Mouse (Mus musculus) retina, postnatal 7 days (tissue): ENCODE results near the gene Slc28a1.
A peak's percentile ranks its signal among the peaks of the same experiment; 100 is the strongest.
"Not testable (repeated sequence)": the region's sequence is repeated elsewhere in the genome, so short reads cannot be mapped to it uniquely, and the experiment has no call there.

ENCODE experiments used
- DNase-seq: peaks from one replicate; pipeline ENCODE4 v3.0.0-alpha.2; 2012; ENCODE audit warnings: low read depth, low spot score

The Slc28a1 gene

DNA sequence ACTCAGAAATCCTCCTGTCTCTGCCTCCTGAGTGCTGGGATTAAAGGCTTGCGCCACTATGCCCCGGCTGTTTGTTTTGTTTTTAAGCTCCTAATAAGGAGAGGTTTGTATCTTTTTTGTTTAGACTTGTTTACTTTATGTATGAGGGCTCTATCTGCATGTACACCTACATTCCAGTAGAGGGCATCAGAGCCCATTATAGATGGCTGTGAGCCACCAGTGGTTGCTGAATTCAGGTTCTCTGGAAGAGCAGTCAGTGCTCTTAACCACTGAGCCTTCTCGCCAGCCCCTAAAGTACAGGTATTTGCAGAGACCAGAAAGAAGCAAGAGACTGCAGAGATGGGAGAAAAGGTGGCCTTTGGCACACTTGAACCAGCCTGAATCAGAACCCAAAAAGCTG, 52.5 kb downstream of the Slc28a1 start:
- DNase-seq: peak; percentile 51

DNA sequence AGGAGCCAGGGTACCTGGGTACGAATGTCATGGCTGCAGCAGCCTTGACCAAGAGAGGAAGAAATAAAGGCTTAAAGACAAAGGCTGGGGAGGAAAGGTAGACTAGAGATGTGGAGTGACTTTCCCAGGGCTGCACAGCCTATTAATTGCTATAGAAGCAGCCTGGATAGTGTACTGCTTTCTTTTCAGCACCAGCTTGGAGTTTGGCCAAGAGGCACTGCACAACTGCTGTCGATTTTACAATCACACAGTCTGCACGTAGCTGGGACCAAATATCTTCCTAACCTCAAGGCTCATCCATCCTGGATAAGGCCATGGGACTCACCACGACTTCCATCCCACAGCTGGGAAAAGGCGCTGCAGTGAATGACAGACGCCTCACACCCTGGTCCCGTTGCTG, 54.8 kb downstream of the Slc28a1 start:
- DNase-seq: no peak

DNA sequence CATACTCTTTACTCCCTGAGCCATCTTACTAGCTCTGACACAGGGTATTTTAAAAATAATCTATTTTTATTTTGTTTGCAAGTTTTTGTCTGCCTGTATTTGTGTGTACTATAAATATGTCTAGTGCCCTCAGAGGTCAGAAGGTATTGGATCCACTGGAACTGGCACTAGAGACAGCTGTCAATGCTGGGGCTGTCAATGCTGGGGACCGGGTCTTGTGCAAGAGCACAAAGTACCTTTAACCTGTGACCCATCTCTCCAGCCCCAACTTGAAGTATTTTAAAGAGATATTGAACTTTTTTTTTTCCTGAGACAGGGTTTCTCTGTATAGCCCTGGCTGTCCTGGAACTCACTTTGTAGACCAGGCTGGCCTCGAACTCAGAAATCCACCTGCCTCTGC, 59.3 kb downstream of the Slc28a1 start:
- DNase-seq: no peak

DNA sequence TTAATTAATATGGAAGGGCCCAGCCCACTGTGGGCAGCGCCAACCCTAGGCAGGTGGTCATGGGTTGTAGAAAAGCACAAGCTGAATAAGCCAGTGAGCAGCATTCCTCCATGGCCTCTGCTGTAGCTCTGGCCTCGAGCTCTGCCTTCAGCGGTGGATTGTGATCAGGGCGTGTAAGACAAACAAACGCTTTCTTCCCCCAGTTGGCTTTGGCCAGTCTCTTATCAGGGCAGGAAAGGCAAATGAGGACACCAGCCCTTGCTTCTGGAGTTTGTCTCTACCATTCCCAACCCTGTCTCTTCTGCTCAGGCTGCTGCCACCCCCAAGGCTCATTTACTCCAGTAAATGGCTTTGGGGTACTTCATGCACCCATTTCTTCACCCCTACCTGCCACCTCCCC, 60.1 kb downstream of the Slc28a1 start:
- DNase-seq: no peak

DNA sequence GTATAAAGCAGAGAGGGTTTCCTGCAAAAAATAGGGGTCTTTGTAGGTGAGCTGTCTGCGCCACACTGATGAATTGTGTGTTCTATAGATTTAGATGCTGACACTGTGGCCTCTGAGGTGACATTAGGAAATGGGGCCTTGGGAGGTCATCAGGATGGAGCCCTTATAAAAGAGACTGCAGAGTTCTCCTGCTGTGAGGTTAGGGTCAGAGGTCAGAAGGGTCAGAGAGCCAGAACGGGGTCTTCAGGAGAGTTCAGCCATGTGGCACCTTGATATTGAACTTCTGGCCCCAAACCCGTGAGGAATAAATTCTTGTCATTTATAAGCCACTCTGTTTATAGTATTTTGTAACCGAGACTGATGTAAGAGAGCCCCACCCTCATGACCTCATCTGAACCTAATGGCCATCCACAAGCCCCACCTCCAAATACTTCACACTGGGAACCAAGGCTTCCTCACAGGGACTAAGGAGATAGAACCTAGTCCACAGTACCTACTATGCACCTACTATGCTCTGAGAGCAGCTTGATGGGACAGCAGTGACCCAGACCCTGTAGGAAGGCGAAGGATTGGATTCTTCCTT, 61.7 kb downstream of the Slc28a1 start:
- DNase-seq: no peak

DNA sequence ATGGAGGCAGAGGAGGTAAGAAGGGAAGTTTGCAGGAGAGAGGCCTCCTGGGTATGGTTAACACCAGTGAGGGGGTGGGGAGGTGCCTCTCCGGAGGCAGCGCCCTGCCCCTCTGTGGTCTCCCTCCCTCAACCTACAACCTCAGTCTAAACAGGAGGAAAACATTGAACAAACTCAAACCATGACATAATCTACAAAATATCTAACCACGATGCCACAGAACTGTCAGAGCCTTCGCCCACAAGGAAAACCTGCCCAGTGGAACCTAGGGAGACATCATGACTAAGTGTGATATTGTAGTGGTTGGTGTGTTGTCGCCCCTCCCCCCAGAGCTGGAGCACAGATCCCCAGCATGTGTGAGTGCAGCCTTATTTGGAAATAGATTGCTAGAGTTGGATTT, 64.9 kb downstream of the Slc28a1 start:
- DNase-seq: no peak

DNA sequence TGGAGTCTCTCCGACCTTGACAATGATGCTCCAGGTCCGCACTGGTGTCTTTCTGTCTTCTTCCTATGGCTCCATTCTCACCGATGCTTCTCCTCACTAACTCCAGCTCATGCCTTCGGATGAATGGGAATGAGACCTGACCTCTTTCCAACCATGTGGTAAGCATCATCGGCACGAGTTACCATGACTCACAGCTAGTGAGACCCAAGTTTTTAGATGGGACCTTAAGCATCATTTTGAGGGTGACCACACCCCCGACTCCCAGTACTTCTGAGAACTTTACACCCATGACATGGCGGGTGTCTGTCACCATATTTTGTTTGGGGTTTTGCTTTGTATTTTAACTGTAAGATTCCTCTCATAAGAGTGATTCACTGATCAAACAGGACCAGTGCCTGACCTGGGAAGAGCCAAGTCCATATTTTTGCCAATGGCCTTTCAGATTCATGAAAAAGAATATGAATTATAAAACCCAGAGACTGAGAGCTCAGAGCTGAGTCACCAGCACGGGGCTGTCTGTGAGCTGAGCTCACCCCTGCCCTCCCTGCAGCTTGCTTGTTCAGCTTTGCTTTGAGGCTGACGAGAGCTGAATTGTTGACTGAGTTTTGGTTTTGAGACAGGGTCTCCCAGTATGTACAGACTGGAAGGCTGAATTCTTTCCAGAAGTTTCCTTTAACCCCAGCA, 68.0 kb downstream of the Slc28a1 start:
- no peak for DNase-seq

DNA sequence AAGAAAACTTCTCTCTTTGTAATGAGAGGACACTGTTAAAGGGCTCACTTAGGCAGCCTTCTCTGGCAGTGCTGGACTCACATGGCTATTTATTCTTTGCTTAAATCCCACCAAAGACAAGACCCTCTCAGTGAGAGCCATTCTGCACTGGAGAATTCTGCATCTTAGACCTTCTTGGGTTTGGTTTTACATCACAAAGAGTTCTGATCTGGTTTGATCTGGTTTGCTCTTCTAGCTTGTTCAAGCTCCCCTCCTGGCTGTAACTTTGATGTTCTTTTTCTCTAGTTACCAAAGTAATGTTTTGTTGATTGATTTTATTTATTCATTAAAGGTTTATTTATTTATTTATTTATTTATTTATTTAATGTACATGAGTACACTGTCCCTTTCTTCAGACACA, 68.6 kb downstream of the Slc28a1 start:
- DNase-seq: no peak

DNA sequence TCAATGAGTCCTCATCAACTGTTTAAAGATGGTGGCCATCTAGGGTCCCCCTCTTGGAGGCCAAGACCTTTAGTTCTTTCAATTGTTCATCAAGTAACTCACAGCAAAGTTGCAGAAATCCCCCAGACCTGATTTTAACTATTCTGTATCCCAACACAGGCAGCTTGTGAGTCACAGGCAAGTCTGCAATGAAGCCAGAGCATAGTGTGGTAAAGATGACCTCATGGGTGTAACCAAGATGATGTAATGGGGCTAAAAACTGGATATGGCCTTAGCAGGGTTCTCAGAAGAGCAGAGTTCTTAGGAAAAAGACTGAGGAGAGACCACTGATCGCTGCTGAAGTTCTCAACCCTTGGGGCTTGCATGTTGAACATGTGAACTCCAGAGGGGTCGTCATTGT, 69.5 kb downstream of the Slc28a1 start:
- DNase-seq: no peak

DNA sequence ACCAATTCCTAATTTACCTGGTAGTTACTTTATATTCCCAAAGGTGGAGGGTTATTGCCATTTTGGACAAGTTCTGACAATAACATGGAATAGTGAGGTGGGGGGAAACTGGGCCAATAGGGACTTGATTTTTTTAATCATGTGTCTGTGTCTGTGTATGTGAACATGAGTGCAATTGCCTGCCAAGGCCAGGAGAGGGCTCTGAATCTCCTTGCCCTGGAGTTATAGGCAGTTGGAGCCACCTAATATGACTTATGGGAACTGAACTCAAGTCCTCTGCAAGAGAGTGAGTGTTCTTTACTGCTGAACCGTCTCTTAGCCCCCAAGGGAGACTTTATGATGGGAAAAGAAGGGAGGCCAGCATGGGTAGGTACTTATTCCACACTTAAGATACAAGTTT, 70.1 kb downstream of the Slc28a1 start:
- no peak for DNase-seq

DNA sequence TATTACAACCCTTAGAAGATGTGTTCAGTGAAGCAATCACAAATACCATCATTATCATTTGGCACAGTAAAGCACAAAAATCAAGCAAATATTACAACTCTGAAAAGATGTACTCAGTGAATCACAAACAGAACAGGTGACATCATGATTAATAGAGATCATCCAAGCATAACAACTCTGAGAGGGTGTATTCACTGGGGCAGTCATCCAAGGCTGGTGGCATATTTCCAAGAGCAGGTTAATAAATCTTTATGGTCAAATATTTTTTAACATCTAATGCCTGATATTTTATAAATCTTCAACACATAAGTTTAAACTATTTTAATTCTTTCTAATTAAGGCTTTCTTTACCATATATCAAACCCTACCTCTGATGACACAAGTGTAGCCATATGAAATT, 71.4 kb downstream of the Slc28a1 start:
- DNase-seq: not testable (repeated sequence)

DNA sequence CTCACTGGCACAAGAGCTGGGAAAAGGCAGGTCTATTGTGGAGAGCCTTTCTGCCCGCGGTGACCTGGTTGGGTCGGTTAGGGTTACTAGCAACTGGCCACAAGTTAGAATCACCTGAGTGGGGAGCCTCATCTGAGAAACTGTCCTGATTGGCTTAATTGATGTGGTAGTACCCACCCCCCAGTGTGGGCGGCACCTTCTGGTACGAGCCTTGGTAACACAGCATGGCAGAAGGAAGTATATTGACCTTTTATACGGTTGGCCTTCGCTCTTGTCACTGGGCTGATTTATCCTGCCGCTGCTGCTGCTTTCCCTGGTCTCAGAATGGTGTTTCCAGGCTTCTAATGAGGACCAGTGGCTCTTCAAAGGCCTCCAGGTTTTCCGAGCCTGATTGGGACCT, 74.6 kb downstream of the Slc28a1 start:
- no peak for DNase-seq

DNA sequence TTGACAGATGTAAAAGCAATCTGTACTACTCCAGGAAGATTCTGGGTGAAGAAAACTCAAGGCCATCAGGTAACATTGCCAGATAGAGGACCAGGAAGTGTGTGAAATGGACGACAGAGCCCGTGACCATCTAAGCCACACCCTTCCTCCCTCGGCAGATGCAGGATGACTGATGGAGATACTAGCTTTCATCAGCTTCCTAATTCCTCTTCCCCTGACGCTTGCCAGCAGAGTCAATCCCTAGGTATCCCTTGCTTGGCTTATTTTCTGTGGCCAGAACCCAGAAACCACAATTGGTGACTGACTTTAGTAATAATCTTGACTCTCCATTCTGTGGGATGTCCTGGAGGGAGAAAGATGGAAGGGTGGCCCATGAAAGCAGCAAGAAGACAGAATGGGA, 80.9 kb downstream of the Slc28a1 start:
- DNase-seq: no peak

DNA sequence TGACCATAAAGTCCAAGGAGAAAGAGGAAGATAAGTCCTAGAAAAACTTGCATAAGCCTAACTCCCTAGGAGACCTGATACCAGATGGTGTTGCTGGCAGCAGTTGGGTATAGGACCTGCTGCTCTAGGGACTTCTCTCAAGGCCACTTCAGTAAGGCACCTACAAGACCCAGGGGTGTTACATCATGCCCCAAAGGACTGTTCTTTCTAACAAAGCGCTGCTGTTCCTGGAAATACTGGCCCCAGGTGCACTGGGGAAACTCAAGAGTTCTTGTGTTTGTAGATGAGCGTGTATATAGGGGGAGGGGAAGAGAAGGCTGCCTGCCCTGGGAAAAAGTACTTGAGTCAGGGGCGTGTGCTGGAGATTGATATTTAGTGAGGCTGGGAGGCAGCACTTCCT, 82.2 kb downstream of the Slc28a1 start:
- no peak for DNase-seq

DNA sequence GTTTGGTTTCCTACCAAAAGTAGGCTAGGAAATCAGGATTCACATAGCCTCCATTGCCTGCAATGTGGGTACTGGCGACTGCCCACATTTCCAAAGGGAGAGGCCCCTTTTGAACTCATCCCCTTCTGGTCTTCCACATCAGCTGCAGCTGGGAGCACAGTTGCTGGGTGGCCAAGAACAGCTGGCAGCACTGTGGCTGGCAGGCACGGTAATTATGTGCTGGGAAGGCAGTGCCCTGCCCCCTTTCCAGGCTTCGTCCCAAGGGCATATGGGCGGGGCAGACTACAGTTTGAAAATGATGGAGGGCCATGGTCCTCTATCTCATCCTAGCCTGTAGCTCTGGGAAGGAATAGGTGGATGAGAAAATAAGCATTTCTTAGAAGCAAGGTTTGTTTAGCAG, 83.9 kb downstream of the Slc28a1 start:
- no peak for DNase-seq

DNA sequence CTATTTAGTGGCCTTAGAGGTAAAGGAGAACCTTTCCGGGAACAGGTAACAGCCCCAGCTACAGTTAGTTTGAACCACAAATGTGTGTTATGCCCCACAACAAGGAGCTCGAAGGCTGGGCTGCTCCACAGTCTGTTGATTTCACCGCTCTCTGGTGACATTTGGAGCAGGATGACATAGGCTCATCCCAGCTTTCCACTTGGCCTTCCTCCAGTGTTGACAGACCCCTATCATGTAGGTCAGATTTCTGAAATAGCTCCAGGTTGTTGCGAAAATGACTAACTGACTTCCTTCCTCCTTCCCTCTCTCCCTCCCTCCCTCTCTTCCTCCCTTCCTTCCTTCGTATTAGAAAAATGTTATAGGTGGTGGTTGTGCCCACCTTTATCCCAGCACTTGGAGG, 84.5 kb downstream of the Slc28a1 start:
- no peak for DNase-seq

DNA sequence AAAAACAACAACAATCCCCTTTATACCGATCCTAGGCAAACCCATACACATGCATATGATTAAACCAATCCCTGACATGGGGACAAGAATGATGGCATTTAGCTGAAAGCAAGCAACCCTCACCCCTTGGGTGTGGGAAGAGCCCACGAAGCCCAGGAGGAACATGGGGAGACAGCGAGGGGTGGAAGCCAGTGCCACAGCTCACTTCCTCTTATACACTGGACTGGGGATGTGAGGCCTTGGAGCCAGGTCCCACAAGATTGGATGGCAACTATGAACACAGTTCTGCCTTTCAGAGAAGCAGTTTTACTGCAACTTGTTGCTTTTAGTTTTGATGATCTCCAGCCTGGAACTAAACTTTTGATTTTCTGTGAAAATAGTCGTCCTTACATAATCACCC, 85.2 kb downstream of the Slc28a1 start:
- DNase-seq: no peak

DNA sequence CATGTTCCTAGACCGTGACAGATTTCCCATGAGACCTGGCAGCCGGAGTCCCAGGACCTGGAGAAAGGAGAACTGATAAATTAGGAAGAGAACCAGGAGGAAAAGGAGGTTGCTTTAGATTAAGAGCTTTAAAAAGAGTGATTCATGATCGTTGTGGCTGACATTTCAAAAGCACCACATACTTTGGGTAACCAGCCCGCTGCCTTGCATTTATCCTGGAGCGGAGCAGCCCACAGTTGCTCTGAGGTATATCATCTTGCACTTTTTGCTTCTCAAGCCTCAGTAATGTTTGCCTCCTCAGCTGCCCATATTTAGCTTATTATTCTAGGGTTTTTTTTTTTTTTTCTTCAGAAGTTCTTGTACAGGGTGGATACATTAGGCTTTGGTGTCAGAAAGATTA, 87.8 kb downstream of the Slc28a1 start:
- no peak for DNase-seq

DNA sequence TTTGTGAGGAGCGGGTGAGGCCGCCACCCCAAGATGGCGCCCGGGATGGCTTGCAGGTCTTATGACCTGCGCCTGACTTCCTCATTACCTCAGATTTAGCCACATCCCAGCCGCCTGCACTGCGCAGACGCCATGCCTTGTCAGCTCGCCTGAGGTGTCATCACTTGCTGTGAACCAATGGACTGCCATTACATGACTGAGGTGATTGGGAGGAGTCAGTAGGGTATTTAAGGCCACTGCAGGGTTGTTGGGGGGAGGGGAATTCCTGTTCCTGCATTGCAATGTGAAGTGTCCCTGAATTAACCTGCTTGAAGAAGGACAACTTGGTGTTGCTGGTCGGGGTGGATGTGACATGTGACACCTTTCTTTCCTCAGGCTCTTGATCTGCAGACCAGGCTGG, 89.0 kb downstream of the Slc28a1 start:
- DNase-seq: not testable (repeated sequence)

DNA sequence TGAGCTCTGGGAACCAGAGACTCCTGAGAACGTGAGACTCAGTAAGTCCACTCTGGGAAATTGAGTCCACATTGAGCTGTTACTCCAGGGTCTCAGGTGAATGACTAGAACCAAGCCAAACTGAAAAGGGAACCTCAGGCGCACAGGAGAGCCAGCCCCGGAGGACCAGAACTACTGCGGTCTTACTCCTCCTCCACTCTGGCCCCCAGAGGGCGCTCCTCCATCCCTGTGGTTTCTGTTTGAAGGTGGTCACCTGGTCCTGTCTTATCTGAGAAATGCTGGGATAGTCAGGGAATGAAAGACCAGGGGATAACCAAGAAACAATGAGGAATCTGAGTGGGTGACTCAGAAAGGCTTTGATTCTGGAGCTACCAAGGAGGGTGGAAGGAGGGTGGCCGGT, 94.3 kb downstream of the Slc28a1 start:
- DNase-seq: peak; percentile 49

DNA sequence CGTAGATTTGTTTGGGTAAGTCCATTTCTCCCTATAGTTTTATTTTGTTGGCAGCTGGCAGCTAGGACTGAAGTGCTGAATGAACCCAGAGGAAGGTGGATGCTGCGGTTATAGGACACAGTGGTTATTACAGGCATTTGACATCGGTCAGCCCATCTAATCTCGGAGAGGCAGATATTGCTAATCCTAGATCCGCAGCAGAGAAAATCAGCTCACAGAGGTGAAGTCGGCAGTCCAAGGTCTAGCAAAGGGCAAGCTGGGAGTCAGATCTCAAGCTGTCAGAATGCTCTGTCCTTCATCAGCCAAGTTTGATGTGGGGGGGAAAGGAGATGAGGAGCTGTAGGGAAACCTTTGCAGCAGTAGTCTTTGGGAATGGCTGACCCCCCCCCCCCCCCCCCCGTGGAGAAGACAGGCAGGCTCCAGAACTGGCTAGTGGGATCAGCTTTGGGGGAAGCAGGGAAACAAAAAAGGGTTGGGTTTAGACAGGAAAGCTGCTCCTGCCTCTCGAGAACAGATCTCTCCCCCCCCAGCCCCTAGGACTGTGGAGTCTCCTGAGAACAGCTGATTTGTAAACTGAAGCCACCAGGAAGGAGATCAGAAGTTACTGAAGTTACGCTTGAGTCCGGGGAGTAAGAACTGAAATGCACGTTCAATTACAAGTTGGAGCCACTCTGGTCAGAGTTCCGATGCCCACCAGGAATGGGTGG, 95.5 kb downstream of the Slc28a1 start:
- no peak for DNase-seq

DNA sequence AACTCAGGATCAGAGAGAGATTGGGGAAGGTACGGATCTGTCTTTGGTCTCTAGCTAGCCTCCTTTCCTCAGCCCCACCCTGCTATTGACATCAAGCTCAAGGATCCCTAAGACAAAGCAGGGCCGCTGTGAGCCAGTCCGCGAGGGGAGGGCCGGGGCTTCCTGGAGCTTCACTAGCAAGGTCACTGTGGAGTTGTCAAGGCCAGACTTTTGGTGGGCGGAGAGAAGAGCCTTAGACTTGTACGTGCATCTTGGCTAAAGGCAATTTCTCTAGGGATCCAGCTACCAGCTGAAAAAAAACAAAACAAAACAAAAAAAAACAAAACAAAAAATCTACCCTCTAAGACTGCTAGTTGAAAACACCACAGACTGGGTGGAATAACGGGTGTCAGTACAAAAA, 97.2 kb downstream of the Slc28a1 start:
- DNase-seq: no peak

DNA sequence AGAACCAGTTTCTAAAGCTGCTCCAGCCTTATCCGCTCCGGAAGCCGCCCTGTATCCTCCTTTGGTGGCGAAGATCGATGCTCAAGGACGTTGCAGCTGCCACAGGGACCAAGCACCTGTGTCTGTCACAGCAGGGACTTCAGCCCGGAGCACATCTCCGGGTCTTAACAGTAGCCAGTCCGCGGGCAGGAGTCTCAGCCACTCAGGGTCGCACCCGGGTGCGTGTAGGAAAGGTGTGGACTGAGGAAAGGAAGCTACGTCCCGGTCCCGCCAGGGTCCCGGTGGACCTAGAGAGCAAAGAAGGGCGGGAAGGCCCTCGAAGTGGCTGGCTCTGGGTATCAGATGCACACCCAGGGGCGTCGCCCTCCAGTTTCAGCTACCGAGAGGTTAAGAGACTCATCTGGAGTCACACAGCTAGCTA, 97.7 kb downstream of the Slc28a1 start:
- DNase-seq: no peak
